In the genomic region with DNA sequence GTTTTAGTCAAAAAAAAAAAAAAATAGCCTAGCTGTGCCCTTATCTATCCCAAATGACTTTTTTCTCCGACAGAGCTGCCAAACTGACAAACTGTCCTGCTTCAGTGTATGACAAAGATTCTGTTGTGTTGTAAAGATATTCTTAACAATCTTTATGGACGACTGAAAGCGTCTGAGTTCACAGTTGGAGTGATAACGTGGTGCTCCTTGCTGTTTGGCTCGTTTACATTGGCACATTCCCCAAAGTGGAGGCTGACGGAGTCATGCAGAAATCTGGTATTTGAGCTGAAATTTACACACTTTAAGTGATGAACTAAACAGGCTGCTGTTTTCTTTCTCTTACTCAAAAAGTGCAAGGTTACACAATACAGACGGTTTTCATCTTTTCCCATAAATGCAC, we compare ENCODE assay signal across 9 mouse cellular contexts.
DNase-seq lines count a peak whose midpoint lies in the region; ATAC-seq lines count a peak whose summit lies in the region.
"Had no signal": no experiment of that assay in that cellular context is flagged by ENCODE, and none has a peak within 500 bp of the region (broad histone marks: within the 10 kb centered on the region; RNA-seq: fewer than 3 reads in every experiment).

No protein-coding gene starts in this region.

- no peaks in the 10 kb centered on the region for H3K36me3 ChIP-seq in embryonic facial prominence, embryonic 11.5 days (replicated peaks; ENCODE audit: control insufficient read depth, insufficient read depth, low read depth, low read length)
- H3K36me3 ChIP-seq in heart, embryonic 12.5 days: no peaks in the 10 kb centered on the region
- H3K36me3 ChIP-seq in lung, embryonic 16.5 days (ENCODE audit: control insufficient read depth, insufficient read depth, low read length): no peaks in the 10 kb centered on the region

- no peak for ATAC-seq in embryonic facial prominence, embryonic 11.5 days (replicated peaks; ENCODE audit: insufficient number of reproducible peaks, low FRiP score, low TSS enrichment, low read depth)
- ATAC-seq in heart, embryonic 12.5 days (ENCODE audit: insufficient number of reproducible peaks, low FRiP score): peak; percentile 59; the same call in 1 of the 2 replicates
- no peak for ATAC-seq in lung, embryonic 16.5 days (ENCODE audit: low read depth)
- ATAC-seq in granulocyte monocyte progenitor cell, adult 5-6 weeks (replicated peaks; ENCODE audit: poor library complexity, severe bottlenecking): no peak

- no peaks in the 10 kb centered on the region for H3K4me1 ChIP-seq in embryonic facial prominence, embryonic 11.5 days (ENCODE audit: control insufficient read depth, insufficient read depth, low read length)
- H3K4me1 ChIP-seq in heart, embryonic 12.5 days (replicated peaks): no peaks in the 10 kb centered on the region
- H3K4me1 ChIP-seq in lung, embryonic 16.5 days (replicated peaks; ENCODE audit: control insufficient read depth, insufficient read depth, low read length): peaks cover 7% of the 10 kb centered on the region; the same call in 1 of the 2 replicates

- no peaks in the 10 kb centered on the region for H3K9me3 ChIP-seq in embryonic facial prominence, embryonic 11.5 days (replicated peaks; ENCODE audit: control insufficient read depth, low read length)
- H3K9me3 ChIP-seq in heart, embryonic 12.5 days (replicated peaks): no peaks in the 10 kb centered on the region
- no peaks in the 10 kb centered on the region for H3K9me3 ChIP-seq in lung, embryonic 16.5 days (ENCODE audit: control insufficient read depth, low read length)

- H3K27ac ChIP-seq in embryonic facial prominence, embryonic 11.5 days (replicated peaks; ENCODE audit: low read depth, low read length): no peak overlapping the region
- peak overlapping the region; percentile 47; the same call in 1 of the 2 replicates for H3K27ac ChIP-seq in heart, embryonic 12.5 days (ENCODE audit: poor library complexity, severe bottlenecking)
- no peak overlapping the region for H3K27ac ChIP-seq in lung, embryonic 16.5 days (ENCODE audit: low read length)
- H3K27ac ChIP-seq: layer of hippocampus, adult 2 months had no signal

- DNase-seq in layer of hippocampus, adult 9-10 months (ENCODE audit: low spot score): peak; percentile 0
- no peak for DNase-seq in layer of hippocampus, adult 8-10 months (ENCODE audit: low spot score in 2 of 2)
- DNase-seq in embryonic facial prominence, embryonic 11.5 days (ENCODE audit: low spot score): peak; percentile 47
- no peak for DNase-seq in gastrocnemius, postnatal 25 days
- no peak for DNase-seq in left cerebral cortex, postnatal 10 days (ENCODE audit: extremely low spot score in 1 of 2, low spot score in 2 of 2)

- WGBS in embryonic facial prominence, embryonic 11.5 days: 18% methylated on average over 7 of the region's 7 CpGs
- WGBS in heart, embryonic 12.5 days: 7% methylated on average over 7 of the region's 7 CpGs
- 3% methylated on average over 7 of the region's 7 CpGs for WGBS in lung, embryonic 16.5 days

- no peak overlapping the region for H3K4me3 ChIP-seq in embryonic facial prominence, embryonic 11.5 days (ENCODE audit: low read depth, low read length)
- H3K4me3 ChIP-seq in heart, embryonic 12.5 days: no peak overlapping the region
- 0 out of 2 replicates have a peak overlapping the region, but pooled peaks have one; percentile 0 for H3K4me3 ChIP-seq in lung, embryonic 16.5 days (ENCODE audit: low read length)
- H3K4me3 ChIP-seq: layer of hippocampus, adult 2 months had no signal

- no peaks in the 10 kb centered on the region for H3K27me3 ChIP-seq in embryonic facial prominence, embryonic 11.5 days (ENCODE audit: control insufficient read depth, insufficient read depth, low read length)
- no peaks in the 10 kb centered on the region for H3K27me3 ChIP-seq in heart, embryonic 12.5 days (replicated peaks)
- H3K27me3 ChIP-seq in lung, embryonic 16.5 days (ENCODE audit: control insufficient read depth, insufficient read depth, low read depth, low read length): no peaks in the 10 kb centered on the region

- no peak overlapping the region for H3K9ac ChIP-seq in embryonic facial prominence, embryonic 11.5 days (replicated peaks; ENCODE audit: low read length)
- H3K9ac ChIP-seq in heart, embryonic 12.5 days: no peak overlapping the region
- H3K9ac ChIP-seq in lung, embryonic 16.5 days (ENCODE audit: low read length): no peak overlapping the region

- no peak overlapping the region for H3K4me2 ChIP-seq in embryonic facial prominence, embryonic 11.5 days (ENCODE audit: low read depth, low read length)
- H3K4me2 ChIP-seq in heart, embryonic 12.5 days: peak overlapping the region; percentile 45
- H3K4me2 ChIP-seq in lung, embryonic 16.5 days (ENCODE audit: low read depth, low read length): peak overlapping the region; percentile 31

- intact Hi-C loops in left cerebral cortex, postnatal 10 days (cut with DNase I): no loop called here

Comparison
In these comparisons a context has a peak if more than half of its experiments do, and no peak if none do; other contexts are left out.
1. DNase-seq: peak in layer of hippocampus, adult 9-10 months (single experiment) and embryonic facial prominence, embryonic 11.5 days (single experiment); none in layer of hippocampus, adult 8-10 months (0 of 2), gastrocnemius, postnatal 25 days (single experiment) and left cerebral cortex, postnatal 10 days (0 of 2).